Mouse (Mus musculus) spleen, adult 10 weeks (tissue): ENCODE data around the gene Tacr2. TPM values are rescaled to one million over a fixed set of nuclear protein-coding genes. Genes with fewer than 3 reads are reported as not detected.

Experiments
- polyA plus RNA-seq: library from polyadenylated mRNA; stranded (reverse); fragments of 350-450 nt; fragmentation: Illumina TruSeq; extraction: RNeasy Lipid Tissue Mini Kit (QIAGEN cat#74804); gene quantifications from one replicate; pipeline ENCODE4 v1.2.3, GENCODE M21; 2015; ENCODE audit warnings: low replicate concordance; ENCODE audit not compliant: insufficient read depth

Gene Tacr2
- not detected for polyA plus RNA-seq

DNA sequence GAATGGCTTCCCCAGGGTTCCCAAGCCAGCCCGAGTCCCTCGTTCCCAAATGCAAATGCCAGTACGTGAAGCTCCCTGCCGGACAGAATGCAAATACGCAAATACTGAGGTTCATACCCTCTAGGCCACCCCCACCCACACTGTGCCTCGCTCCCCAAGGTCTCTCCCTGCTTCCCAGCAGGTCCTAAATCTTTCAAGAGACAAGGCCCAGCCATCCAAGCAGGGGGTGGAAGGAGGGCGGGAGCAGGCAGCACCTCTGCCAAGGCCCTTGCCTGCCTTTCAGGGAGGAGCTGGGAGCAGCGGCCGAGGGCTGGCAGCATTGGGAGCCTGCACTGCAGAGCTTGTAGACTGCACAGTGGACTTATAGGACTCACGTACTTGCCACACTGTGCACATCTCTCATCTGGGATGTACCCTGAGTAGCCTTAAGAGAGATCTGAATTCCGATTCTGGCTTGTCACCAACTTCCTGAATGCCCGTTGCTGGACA lies at the start of gene Tacr2:
Gene Tacr2 (plus strand): TSS at position 439 of the 489 bp plus-strand sequence.

DNA sequence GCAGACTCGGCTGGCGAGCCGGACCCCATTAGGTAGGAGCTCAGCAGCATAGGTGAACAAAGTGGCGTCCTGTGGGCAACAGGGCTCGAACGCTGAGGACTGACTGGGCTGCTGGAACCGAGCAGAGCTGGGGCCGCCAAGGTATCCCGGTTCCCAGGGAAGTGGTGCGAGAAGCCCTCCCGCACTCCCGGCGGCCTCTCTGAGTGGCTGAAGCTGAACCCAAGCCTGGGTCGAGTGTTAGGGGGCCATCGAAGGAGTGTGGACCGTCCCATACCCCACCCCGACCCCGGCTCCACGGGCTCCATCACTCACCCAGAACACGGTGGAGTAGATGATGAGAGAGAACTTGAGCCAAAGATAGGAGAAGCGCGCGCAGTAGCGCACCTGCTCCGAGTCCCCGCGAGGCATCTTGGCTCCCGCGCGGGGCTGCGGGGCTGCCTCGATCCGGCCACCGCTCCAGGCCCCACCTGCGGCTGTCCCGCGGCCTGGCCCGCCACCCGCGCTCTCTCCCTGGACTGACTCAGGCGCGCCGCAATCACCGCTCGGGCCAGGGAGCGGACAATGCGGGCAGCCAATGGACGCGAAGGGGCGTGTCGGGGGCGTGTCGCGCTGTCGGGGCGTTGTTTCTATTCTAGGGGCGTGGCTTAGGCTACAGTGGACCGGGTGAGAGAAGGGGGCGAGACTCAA lies 21.4 kb upstream of the Tacr2 start, which contains the start of gene Tspan15:
Gene Tspan15 (minus strand): TSS at position 544 of the 687 bp plus-strand sequence.

Other genes with a start within 250 kb of the Tacr2 start
- gene Neurog3, start 119.3 kb upstream of the Tacr2 start, polyA plus RNA-seq = not detected
- gene Fam241b, start 108.5 kb upstream of the Tacr2 start, polyA plus RNA-seq = 0.23 TPM
- gene Tspan15, start 21.2 kb upstream of the Tacr2 start, polyA plus RNA-seq = 14.2 TPM
- gene Hk1, start 127.5 kb downstream of the Tacr2 start, polyA plus RNA-seq = 28.4 TPM
- gene Hkdc1, start 170.1 kb downstream of the Tacr2 start, polyA plus RNA-seq = not detected
- gene 4930507D05Rik, start 197.1 kb downstream of the Tacr2 start, polyA plus RNA-seq = not detected
- 21.7 TPM for gene Supv3l1, start 197.3 kb downstream of the Tacr2 start, polyA plus RNA-seq
- 78.0 TPM for gene Vps26a, start 234.4 kb downstream of the Tacr2 start, polyA plus RNA-seq